Mouse (Mus musculus) bone marrow, adult 2 months (tissue): ENCODE measurements around the gene Ghr. TPM values are rescaled to one million over a fixed set of nuclear protein-coding genes. Genes with fewer than 3 reads are reported as not detected.

ENCODE experiments used
- H3K27ac ChIP-seq: fragments of 200-500 bp; 2 replicates; pipeline ENCODE4 v1.5.1; 2012; ENCODE audit warnings: low read depth, mild to moderate bottlenecking, control low read depth, inconsistent platforms, low read length; ENCODE audit not compliant: control insufficient read depth, poor library complexity, insufficient read depth
- H3K4me1 ChIP-seq: fragments of 200-500 bp; 2 replicates; pipeline ENCODE4 v1.6.1; 2011; ENCODE audit warnings: low read length; ENCODE audit not compliant: control insufficient read depth, insufficient read depth
- H3K4me3 ChIP-seq: fragments of 200-500 bp; replicated peaks from 2 replicates; pipeline ENCODE3; 2011; ENCODE audit warnings: mild to moderate bottlenecking, low read depth, low read length, control low read depth; ENCODE audit not compliant: control insufficient read depth
- CTCF ChIP-seq: fragments of 200-500 bp; IDR thresholded peaks from 2 replicates; pipeline ENCODE4 v1.5.1; 2011; ENCODE audit warnings: low read length, control low read depth; ENCODE audit not compliant: control insufficient read depth, insufficient read depth
- POLR2A ChIP-seq: fragments of 200-500 bp; IDR thresholded peaks from 2 replicates; pipeline ENCODE4 v1.6.1; 2011; ENCODE audit warnings: low read depth, mild to moderate bottlenecking, control low read depth, low read length, borderline replicate concordance; ENCODE audit not compliant: control insufficient read depth
- WGBS: fragments of 180-500 bp; shearing (Covaris S2); methylation state at CpG from one replicate; pipeline ENCODE4 v1.1.7; 2018; 5-methylcytosine and 5-hydroxymethylcytosine counted together
- polyA plus RNA-seq: library from polyadenylated mRNA; stranded (reverse); fragments of >200 nt; gene quantifications from 2 replicates; pipeline ENCODE4 v1.2.4, GENCODE M21; 2011; ENCODE audit warnings: low replicate concordance; ENCODE audit not compliant: missing spikeins, insufficient read depth, insufficient read length

The Ghr gene
- polyA plus RNA-seq, 1 experiment, result 10.0 TPM

GRCm38 (mm10) chr15:3396149-3396548 is 187.1 kb downstream of the Ghr start:
- WGBS, result 67% methylated on average over 2 of the region's 2 CpGs
- TF ChIP-seq CTCF (no peak), POLR2A (no peak)
- Histone ChIP-seq H3K27ac (no peak overlapping the region), H3K4me3 (no peak overlapping the region), H3K4me1 (no peaks in the 10 kb centered on the region)

- WGBS, result 71% methylated on average over 3 of the region's 3 CpGs
- H3K4me1 ChIP-seq, result no peaks in the 10 kb centered on the region
- no peak for TF ChIP-seq POLR2A
- no peak for TF ChIP-seq CTCF
- H3K4me3 ChIP-seq, result no peak overlapping the region
- no peak overlapping the region for H3K27ac ChIP-seq
Observed at GRCm38 (mm10) chr15:3395700-3396099, 187.6 kb downstream of the Ghr start.

DNA sequence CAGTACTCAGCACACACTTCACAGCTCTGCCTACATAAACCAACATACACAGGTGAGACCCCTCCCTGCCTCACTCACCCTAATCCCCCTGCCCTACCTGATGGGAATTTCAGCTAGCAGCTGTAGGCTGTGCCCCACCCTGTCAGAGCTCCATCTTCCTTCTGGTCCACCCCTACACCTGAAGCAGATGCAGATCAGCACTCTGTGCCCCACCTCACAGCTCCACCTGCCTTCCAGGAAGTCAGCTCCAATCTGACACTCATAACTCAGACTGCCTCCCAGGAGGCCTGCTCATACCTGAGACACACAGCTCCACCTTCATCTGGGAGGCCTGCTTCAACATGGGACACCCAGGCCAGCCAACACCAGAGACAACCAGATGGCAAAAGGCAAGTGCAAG is 192.6 kb downstream of the Ghr start:
- TF ChIP-seq POLR2A (no peak), CTCF (no peak)
- Histone ChIP-seq H3K4me3 (no peak overlapping the region), H3K27ac (no peak overlapping the region), H3K4me1 (no peaks in the 10 kb centered on the region)

GRCm38 (mm10) chr15:3389011-3389410 is 194.3 kb downstream of the Ghr start:
- no peak for TF ChIP-seq POLR2A
- TF ChIP-seq CTCF, result no peak
- no peak overlapping the region for H3K27ac ChIP-seq
- H3K4me1 ChIP-seq, result no peaks in the 10 kb centered on the region
- no peak overlapping the region for H3K4me3 ChIP-seq

GRCm38 (mm10) chr15:3388485-3388884 is 194.8 kb downstream of the Ghr start:
- no peak overlapping the region for H3K4me3 ChIP-seq
- no peak overlapping the region for H3K27ac ChIP-seq
- 67% methylated on average over 2 of the region's 2 CpGs for WGBS
- no peak for TF ChIP-seq POLR2A
- TF ChIP-seq CTCF, result no peak
- no peaks in the 10 kb centered on the region for H3K4me1 ChIP-seq

- Histone ChIP-seq H3K27ac (no peak overlapping the region), H3K4me1 (no peaks in the 10 kb centered on the region; the same call in 1 of the 2 replicates), H3K4me3 (no peak overlapping the region)
- no peak for TF ChIP-seq CTCF
- TF ChIP-seq POLR2A, result no peak
- 56% methylated on average over 2 of the region's 2 CpGs for WGBS
Observed at GRCm38 (mm10) chr15:3383788-3384187, 199.5 kb downstream of the Ghr start.

- no peak overlapping the region for H3K4me3 ChIP-seq
- WGBS, result 65% methylated on average over 6 of the region's 6 CpGs
- no peak for TF ChIP-seq CTCF
- TF ChIP-seq POLR2A, result no peak
- H3K27ac ChIP-seq, result no peak overlapping the region
- no peaks in the 10 kb centered on the region; the same call in 1 of the 2 replicates for H3K4me1 ChIP-seq
Observed at GRCm38 (mm10) chr15:3381413-3381812, 201.9 kb downstream of the Ghr start.

GRCm38 (mm10) chr15:3368261-3368832 is 214.9 kb downstream of the Ghr start:
- no peak for TF ChIP-seq POLR2A
- no peak for TF ChIP-seq CTCF
- H3K4me3 ChIP-seq, result no peak overlapping the region
- no peak overlapping the region for H3K27ac ChIP-seq
- 74% methylated on average over 2 of the region's 2 CpGs for WGBS
- no peaks in the 10 kb centered on the region for H3K4me1 ChIP-seq

- H3K4me3 ChIP-seq, result no peak overlapping the region
- TF ChIP-seq POLR2A, result no peak
- no peaks in the 10 kb centered on the region for H3K4me1 ChIP-seq
- H3K27ac ChIP-seq, result no peak overlapping the region
- 36% methylated on average over 4 of the region's 4 CpGs for WGBS
Observed at GRCm38 (mm10) chr15:3356073-3356766, 227.1 kb downstream of the Ghr start.
